Mouse (Mus musculus) MEL (cell line): ENCODE measurements at regions not wholly inside any gene's neighbourhood (a gene's known extent, or its start where the extent isn't known, plus 50 kb on each side); places are given as distances from the start of the nearest gene placed in this dataset.

Experiments used
- DNase-seq: peaks from one replicate; pipeline ENCODE4 v3.0.0; 2011; ENCODE audit warnings: low read depth, low spot score
- H3K27ac ChIP-seq: 2 replicates; pipeline ENCODE4 v1.5.1; 2012; ENCODE audit warnings: low read depth, mild to moderate bottlenecking, control low read depth, low read length, moderate library complexity; ENCODE audit not compliant: control insufficient read depth
- H3K27me3 ChIP-seq, 2 experiments: fragments of 150-350 bp in 1 of 2; sonication (generic) in 1 of 2; 2 replicates each; pipeline ENCODE4 v1.6.1; 2012; ENCODE audit warnings: low read length in 2 of 2, mild to moderate bottlenecking in 2 of 2, improper control_type of control experiment in 1 of 2, moderate library complexity in 1 of 2; ENCODE audit not compliant: insufficient read depth in 2 of 2, control insufficient read depth in 1 of 2
- H3K36me3 ChIP-seq, 2 experiments: 2 replicates each; pipeline ENCODE4 v1.6.1; 2012 to 2014; ENCODE audit warnings: low read length in 2 of 2, improper control_type of control experiment in 1 of 2, inconsistent platforms in 1 of 2, mild to moderate bottlenecking in 1 of 2; ENCODE audit not compliant: insufficient read depth in 2 of 2, control insufficient read depth in 1 of 2
- H3K4me1 ChIP-seq, 2 experiments: fragments of 150-350 bp in 1 of 2; sonication (generic) in 1 of 2; 2 replicates each; pipeline ENCODE4 v1.6.1; 2012; ENCODE audit warnings: low read length in 2 of 2, improper control_type of control experiment in 1 of 2, mild to moderate bottlenecking in 1 of 2; ENCODE audit not compliant: insufficient read depth in 2 of 2, control insufficient read depth in 1 of 2
- H3K4me3 ChIP-seq, 2 experiments: fragments of 150-350 bp in 1 of 2; sonication (generic) in 1 of 2; 2 replicates each; pipeline ENCODE4 v1.5.1; 2012; ENCODE audit warnings: low read depth in 2 of 2, low read length in 2 of 2, mild to moderate bottlenecking in 2 of 2, moderate library complexity in 2 of 2, control low read depth in 1 of 2, improper control_type of control experiment in 1 of 2; ENCODE audit not compliant: control insufficient read depth in 1 of 2, insufficient read depth in 1 of 2
- H3K79me2 ChIP-seq: 2 replicates; pipeline ENCODE4 v1.6.1; 2012; ENCODE audit warnings: mild to moderate bottlenecking, low read length, moderate library complexity; ENCODE audit not compliant: control insufficient read depth, poor library complexity, insufficient read depth
- H3K9ac ChIP-seq: 2 replicates; pipeline ENCODE4 v1.6.1; 2012; ENCODE audit warnings: low read depth, mild to moderate bottlenecking, control low read depth, low read length, moderate library complexity; ENCODE audit not compliant: control insufficient read depth, poor library complexity, severe bottlenecking
- H3K9me3 ChIP-seq: fragments of 150-350 bp; sonication (generic); replicated peaks from 2 replicates; pipeline ENCODE4 v1.6.1; 2012; ENCODE audit warnings: mild to moderate bottlenecking, low read length, improper control_type of control experiment, moderate library complexity; ENCODE audit not compliant: insufficient read depth
- CHD2 ChIP-seq: IDR thresholded peaks from 2 replicates; pipeline ENCODE4 v1.6.1; 2011; ENCODE audit warnings: low read length, improper control_type of control experiment
- E2F4 ChIP-seq: IDR thresholded peaks from 2 replicates; pipeline ENCODE4 v1.6.1; 2011; ENCODE audit warnings: low read depth, low read length, improper control_type of control experiment, borderline replicate concordance
- ELF1 ChIP-seq: IDR thresholded peaks from 2 replicates; pipeline ENCODE4 v1.6.1; 2014; ENCODE audit warnings: low read depth, mild to moderate bottlenecking, inconsistent platforms, low read length, improper control_type of control experiment, moderate library complexity
- EP300 ChIP-seq, 2 experiments: IDR thresholded peaks; 2 replicates each; pipeline ENCODE4 v1.6.1; 2011; ENCODE audit warnings: improper control_type of control experiment in 2 of 2, low read length in 2 of 2, low read depth in 1 of 2, mild to moderate bottlenecking in 1 of 2
- ETS1 ChIP-seq: IDR thresholded peaks from 2 replicates; pipeline ENCODE4 v1.6.1; 2012; ENCODE audit warnings: low read depth, mild to moderate bottlenecking, inconsistent platforms, low read length, improper control_type of control experiment, moderate library complexity
- GATA1 ChIP-seq: IDR thresholded peaks from 2 replicates; pipeline ENCODE4 v1.6.1; 2011; ENCODE audit warnings: low read depth, low read length, improper control_type of control experiment
- JUND ChIP-seq: IDR thresholded peaks from 2 replicates; pipeline ENCODE4 v1.6.1; 2011; ENCODE audit warnings: low read depth, mild to moderate bottlenecking, improper control_type of control experiment, low read length
- MAFK ChIP-seq: IDR thresholded peaks from 2 replicates; pipeline ENCODE4 v1.6.1; 2011; ENCODE audit warnings: low read depth, mild to moderate bottlenecking, low read length, improper control_type of control experiment, borderline replicate concordance
- MAZ ChIP-seq: IDR thresholded peaks from 2 replicates; pipeline ENCODE4 v1.6.1; 2012; ENCODE audit warnings: low read depth, mild to moderate bottlenecking, inconsistent platforms, low read length, improper control_type of control experiment
- MYC ChIP-seq: IDR thresholded peaks from 2 replicates; pipeline ENCODE4 v1.6.1; 2011; ENCODE audit warnings: low read depth, mild to moderate bottlenecking, low read length, improper control_type of control experiment, moderate library complexity
- NELFE ChIP-seq: IDR thresholded peaks from 2 replicates; pipeline ENCODE4 v1.6.1; 2011; ENCODE audit warnings: low read depth, low read length, improper control_type of control experiment
- POLR2A ChIP-seq, 2 experiments: IDR thresholded peaks; 2 replicates each; pipeline ENCODE4 v1.6.1; 2011 to 2012; ENCODE audit warnings: low read length in 2 of 2, mild to moderate bottlenecking in 2 of 2, control low read depth in 1 of 2, improper control_type of control experiment in 1 of 2, low read depth in 1 of 2, moderate library complexity in 1 of 2; ENCODE audit not compliant: control insufficient read depth in 1 of 2, insufficient read depth in 1 of 2, poor library complexity in 1 of 2
- POLR2AphosphoS2 ChIP-seq: IDR thresholded peaks from 2 replicates; pipeline ENCODE4 v1.6.1; 2011; ENCODE audit warnings: low read length, improper control_type of control experiment
- POLR2AphosphoS5 ChIP-seq: IDR thresholded peaks from 2 replicates; pipeline ENCODE4 v1.6.1; 2012; ENCODE audit warnings: low read depth, borderline replicate concordance, mild to moderate bottlenecking, inconsistent platforms, low read length, moderate library complexity, mixed read lengths
- RAD21 ChIP-seq: IDR thresholded peaks from 2 replicates; pipeline ENCODE4 v1.6.1; 2011; ENCODE audit warnings: mild to moderate bottlenecking, low read depth, low read length, improper control_type of control experiment
- RCOR1 ChIP-seq: IDR thresholded peaks from 2 replicates; pipeline ENCODE4 v1.6.1; 2012; ENCODE audit warnings: low read depth, mild to moderate bottlenecking, inconsistent platforms, low read length, improper control_type of control experiment
- SIN3A ChIP-seq: IDR thresholded peaks from 2 replicates; pipeline ENCODE4 v1.6.1; 2012; ENCODE audit warnings: low read length, improper control_type of control experiment, inconsistent platforms
- SMC3 ChIP-seq: IDR thresholded peaks from 2 replicates; pipeline ENCODE4 v1.6.1; 2011; ENCODE audit warnings: low read depth, low read length, improper control_type of control experiment
- TBP ChIP-seq: IDR thresholded peaks from 2 replicates; pipeline ENCODE4 v1.8.0; 2011; ENCODE audit warnings: low read depth, low read length, improper control_type of control experiment
- TCF12 ChIP-seq: IDR thresholded peaks from 2 replicates; pipeline ENCODE4 v1.6.1; 2014; ENCODE audit warnings: low read depth, mild to moderate bottlenecking, inconsistent platforms, low read length, improper control_type of control experiment, moderate library complexity
- UBTF ChIP-seq: IDR thresholded peaks from 2 replicates; pipeline ENCODE4 v1.6.1; 2012; ENCODE audit warnings: low read depth, mild to moderate bottlenecking, inconsistent platforms, low read length, improper control_type of control experiment, moderate library complexity, borderline replicate concordance; ENCODE audit not compliant: insufficient read depth
- USF1 ChIP-seq: IDR thresholded peaks from 2 replicates; pipeline ENCODE4 v1.6.1; 2014; ENCODE audit warnings: low read depth, mild to moderate bottlenecking, inconsistent platforms, low read length, improper control_type of control experiment, moderate library complexity
- USF2 ChIP-seq, 2 experiments: IDR thresholded peaks; 2 replicates each; pipeline ENCODE4 v1.6.1; 2011 to 2012; ENCODE audit warnings: improper control_type of control experiment in 2 of 2, low read length in 2 of 2, borderline replicate concordance in 1 of 2, inconsistent platforms in 1 of 2, low read depth in 1 of 2, mild to moderate bottlenecking in 1 of 2; ENCODE audit not compliant: insufficient read depth in 1 of 2
- ZC3H11A ChIP-seq: IDR thresholded peaks from 2 replicates; pipeline ENCODE4 v1.6.1; 2012; ENCODE audit warnings: low read depth, mild to moderate bottlenecking, inconsistent platforms, low read length, improper control_type of control experiment
- ZMIZ1 ChIP-seq: IDR thresholded peaks from 2 replicates; pipeline ENCODE4 v1.6.1; 2012; ENCODE audit warnings: low read depth, mild to moderate bottlenecking, inconsistent platforms, low read length, improper control_type of control experiment, moderate library complexity
- ZNF384 ChIP-seq: IDR thresholded peaks from 2 replicates; pipeline ENCODE4 v1.6.1; 2012; ENCODE audit warnings: low read depth, mild to moderate bottlenecking, inconsistent platforms, low read length, improper control_type of control experiment

- Histone ChIP-seq H3K4me3 (no peak overlapping the region), H3K9me3 (no peaks in the 10 kb centered on the region), H3K36me3 (peaks cover 0 to 10% of the 10 kb centered on the region in 2 experiments; a peak in 2 of 4 replicates), H3K79me2 (no peaks in the 10 kb centered on the region), H3K27me3 (peaks cover 1 to 3% of the 10 kb centered on the region in 2 experiments; a peak in 2 of 4 replicates), H3K4me1 (peaks cover 4 to 14% of the 10 kb centered on the region in 2 experiments), H3K9ac (no peak overlapping the region), H3K27ac (no peak overlapping the region)
- TF ChIP-seq TBP (no peak), POLR2A (IDR thresholded peaks at IDR 0.05; ENCODE audit: control insufficient read depth in 1 of 2, insufficient read depth in 1 of 2, low read depth in 1 of 2, low read length in 2 of 2, poor library complexity in 1 of 2) (no peak), ZMIZ1 (no peak), SMC3 (no peak), JUND (no peak), MAFK (no peak), CHD2 (no peak), TCF12 (no peak), GATA1 (no peak), RAD21 (no peak), EP300 (IDR thresholded peaks at IDR 0.05; ENCODE audit: low read depth in 1 of 2, low read length in 2 of 2) (no peak), RCOR1 (no peak)
- DNase-seq: no peak
These were observed 519.2 kb upstream of the Lrrc6 start for GRCm38 (mm10) chr15:67019891-67020290.

- H3K79me2 ChIP-seq: no peaks in the 10 kb centered on the region
- peaks cover 4 to 14% of the 10 kb centered on the region in 2 experiments for H3K4me1 ChIP-seq
- H3K9me3 ChIP-seq: no peaks in the 10 kb centered on the region
- no peak overlapping the region for H3K27ac ChIP-seq
- no peak overlapping the region for H3K4me3 ChIP-seq
- TF ChIP-seq USF1 (no peak), MAZ (no peak), UBTF (no peak), ETS1 (no peak), POLR2A (IDR thresholded peaks at IDR 0.05; ENCODE audit: control insufficient read depth in 1 of 2, insufficient read depth in 1 of 2, low read depth in 1 of 2, low read length in 2 of 2, poor library complexity in 1 of 2) (no peak), ZMIZ1 (no peak), ZC3H11A (no peak), ZNF384 (no peak), E2F4 (no peak), MYC (no peak), NELFE (no peak), EP300 (IDR thresholded peaks at IDR 0.05; ENCODE audit: low read depth in 1 of 2, low read length in 2 of 2) (no peak), RAD21 (no peak), ELF1 (no peak), POLR2AphosphoS2 (no peak), TBP (no peak), SIN3A (no peak), USF2 (IDR thresholded peaks at IDR 0.05; ENCODE audit: borderline replicate concordance in 1 of 2, insufficient read depth in 1 of 2, low read depth in 1 of 2, low read length in 2 of 2) (no peak), POLR2AphosphoS5 (no peak), TCF12 (no peak)
- H3K36me3 ChIP-seq: peaks cover 0 to 10% of the 10 kb centered on the region in 2 experiments; a peak in 2 of 4 replicates
- no peak overlapping the region for H3K9ac ChIP-seq
- H3K27me3 ChIP-seq: peaks cover 1 to 3% of the 10 kb centered on the region in 2 experiments; a peak in 3 of 4 replicates
- DNase-seq: no peak
These were observed 518.5 kb upstream of the Lrrc6 start for GRCm38 (mm10) chr15:67019194-67019661.
